Mouse (Mus musculus): Measurements from ENCODE around the gene Cbarp. TPM values are rescaled to one million over a fixed set of nuclear protein-coding genes. Genes with fewer than 3 reads are reported as not detected.

Gene Cbarp
- polyA plus RNA-seq, 1 experiment from 2014 or later, result 66.9 TPM

DNA sequence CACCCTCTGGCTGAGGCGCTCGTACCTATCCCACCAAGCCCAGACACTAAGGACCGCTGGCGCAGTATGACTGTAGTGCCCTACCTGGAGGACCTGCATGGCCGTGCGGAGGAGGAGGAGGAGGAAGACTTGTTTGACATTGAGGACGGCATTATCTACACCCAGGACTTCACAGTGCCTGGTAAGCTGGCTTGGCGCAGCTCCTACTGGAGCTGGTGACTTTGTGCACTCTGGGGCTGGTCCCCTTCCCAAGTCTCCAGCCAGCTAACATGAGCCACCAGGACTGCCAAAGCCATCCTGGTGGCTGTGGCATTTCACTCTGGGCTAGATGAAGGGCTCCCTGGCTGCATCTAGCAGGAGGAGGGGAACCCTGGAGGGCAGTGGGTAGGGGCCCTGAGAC is 12.7 kb downstream of the Cbarp start:
- Histone ChIP-seq H3K27me3 (replicated peaks) (no peaks in the 10 kb centered on the region), H3K4me2 (no peak overlapping the region), H3K9me3 (no peaks in the 10 kb centered on the region), H3K9ac (no peak overlapping the region), H3K4me3 (no peak overlapping the region), H3K36me3 (replicated peaks) (peaks cover 57% of the 10 kb centered on the region), H3K27ac (no peak overlapping the region), H3K4me1 (peaks cover 14% of the 10 kb centered on the region)
- ATAC-seq (replicated peaks), result no peak
- WGBS, result 92% methylated on average over 8 of the region's 8 CpGs

DNA sequence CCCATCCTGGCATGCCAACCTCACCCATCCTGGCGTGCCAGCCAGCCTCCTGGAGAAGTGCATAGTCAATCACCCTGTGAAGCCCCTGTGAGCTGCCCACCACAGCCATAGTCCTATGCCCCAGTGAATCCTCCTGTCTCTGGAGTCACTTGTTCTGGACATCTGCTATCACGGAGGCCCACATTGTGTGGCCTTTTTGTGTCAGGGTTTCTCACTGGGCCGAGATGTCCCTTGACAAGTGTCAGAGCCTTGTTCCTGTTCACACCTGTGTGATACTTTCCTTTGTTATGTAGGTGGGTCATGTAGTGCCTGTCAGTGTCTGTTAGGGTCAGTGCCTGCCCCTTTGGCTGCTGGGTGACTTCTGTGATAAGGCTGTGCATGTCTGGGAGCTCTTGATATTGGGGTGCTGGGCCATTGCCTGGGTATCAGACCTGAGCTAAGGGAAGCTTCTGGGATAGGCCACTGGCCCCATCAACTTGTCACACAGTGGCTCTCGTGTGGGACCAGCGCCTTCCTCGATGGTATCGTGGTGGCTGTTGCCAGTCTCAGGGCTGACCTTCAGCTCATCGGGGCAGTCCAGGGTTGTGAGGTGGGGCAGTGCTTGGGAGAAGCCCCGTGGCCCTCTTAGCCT is 16.6 kb downstream of the Cbarp start:
- peaks cover 38% of the 10 kb centered on the region for H3K36me3 ChIP-seq (replicated peaks)
- H3K4me1 ChIP-seq, result peaks cover 10% of the 10 kb centered on the region
- H3K27ac ChIP-seq, result no peak overlapping the region
- no peaks in the 10 kb centered on the region for H3K27me3 ChIP-seq (replicated peaks)
- H3K9me3 ChIP-seq, result no peaks in the 10 kb centered on the region
- no peak overlapping the region for H3K4me3 ChIP-seq
- H3K4me2 ChIP-seq, result no peak overlapping the region
- no peak overlapping the region for H3K9ac ChIP-seq
- ATAC-seq (replicated peaks), result no peak
- WGBS, result 92% methylated on average over 9 of the region's 9 CpGs

DNA sequence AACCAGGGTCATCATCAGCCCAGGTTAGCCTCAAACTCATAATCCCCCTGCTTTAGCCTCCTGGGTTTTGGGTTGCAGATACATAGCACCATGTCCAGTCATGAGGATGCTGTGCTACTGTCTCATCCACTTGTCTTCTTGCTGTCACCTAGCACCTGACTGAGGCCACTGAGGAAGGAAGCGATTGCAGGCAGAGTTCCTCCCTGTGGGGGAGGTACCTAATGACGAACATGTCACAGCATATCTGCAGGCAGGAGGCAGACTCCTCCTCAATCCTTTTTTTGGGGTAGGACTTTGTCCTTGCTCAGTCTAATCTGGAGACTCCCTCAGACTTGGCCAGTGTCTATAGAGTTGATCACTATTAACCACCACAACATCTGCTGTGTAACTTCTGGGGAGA is 19.0 kb downstream of the Cbarp start:
- Histone ChIP-seq H3K27ac (no peak overlapping the region), H3K9me3 (no peaks in the 10 kb centered on the region), H3K4me2 (no peak overlapping the region), H3K4me3 (no peak overlapping the region), H3K9ac (no peak overlapping the region), H3K36me3 (replicated peaks) (peaks cover 17% of the 10 kb centered on the region), H3K4me1 (peaks cover 34% of the 10 kb centered on the region), H3K27me3 (replicated peaks) (no peaks in the 10 kb centered on the region)
- no peak for ATAC-seq (replicated peaks)
- WGBS, result 94% methylated on average over 2 of the region's 2 CpGs

DNA sequence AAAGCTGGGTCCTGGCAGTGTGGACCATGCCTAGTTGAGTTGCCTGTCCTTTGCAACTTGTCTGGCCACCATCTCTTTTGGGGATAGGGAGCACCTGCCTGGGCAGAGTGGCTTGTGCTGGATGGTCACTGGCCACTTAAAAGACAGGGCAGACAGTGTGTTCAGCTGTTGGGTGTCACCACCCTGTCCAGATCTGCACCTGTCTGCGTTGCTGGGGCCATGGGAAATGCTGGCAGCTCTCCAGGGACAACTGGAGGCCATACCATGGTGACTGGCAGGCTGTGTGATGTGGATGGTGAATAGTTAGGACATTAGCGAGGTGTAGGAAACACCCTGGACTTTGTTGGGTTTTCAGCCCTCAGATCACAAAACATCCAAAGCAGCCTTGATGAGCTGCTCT is 20.5 kb downstream of the Cbarp start:
- H3K27ac ChIP-seq, result no peak overlapping the region
- peak overlapping the region; percentile 4; the same call in 1 of the 2 replicates for H3K9ac ChIP-seq
- peaks cover 37% of the 10 kb centered on the region for H3K4me1 ChIP-seq
- H3K27me3 ChIP-seq (replicated peaks), result no peaks in the 10 kb centered on the region
- no peak overlapping the region for H3K4me2 ChIP-seq
- no peak for ATAC-seq (replicated peaks)
- no peaks in the 10 kb centered on the region for H3K9me3 ChIP-seq
- WGBS, result 74% methylated on average over 2 of the region's 2 CpGs
- no peak overlapping the region for H3K4me3 ChIP-seq
- peaks cover 7% of the 10 kb centered on the region; the same call in 1 of the 2 replicates for H3K36me3 ChIP-seq (replicated peaks)

DNA sequence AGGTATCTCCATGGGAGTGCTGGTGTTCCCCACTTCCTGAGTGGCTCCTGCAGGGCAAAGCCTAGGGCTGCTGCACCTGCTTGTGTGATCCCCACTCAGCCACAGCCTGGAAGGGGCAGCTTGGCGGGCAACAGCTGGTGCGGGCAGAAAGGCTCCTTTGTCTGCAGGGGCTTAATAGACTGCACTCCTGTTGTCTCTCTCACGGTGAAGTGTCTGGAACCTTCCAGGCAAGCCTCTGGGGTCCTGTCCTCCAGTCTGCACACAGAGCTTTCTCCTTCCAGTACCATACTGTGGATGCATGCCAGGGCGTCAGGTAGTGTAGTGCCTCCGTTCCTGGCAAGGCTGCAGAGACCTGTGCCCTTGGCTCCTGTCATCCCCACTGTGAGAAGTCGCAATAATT is 22.1 kb downstream of the Cbarp start:
- H3K4me3 ChIP-seq, result peak overlapping the region; percentile 86; the same call in 1 of the 2 replicates
- H3K27me3 ChIP-seq (replicated peaks), result no peaks in the 10 kb centered on the region
- H3K4me1 ChIP-seq, result peaks cover 43% of the 10 kb centered on the region

DNA sequence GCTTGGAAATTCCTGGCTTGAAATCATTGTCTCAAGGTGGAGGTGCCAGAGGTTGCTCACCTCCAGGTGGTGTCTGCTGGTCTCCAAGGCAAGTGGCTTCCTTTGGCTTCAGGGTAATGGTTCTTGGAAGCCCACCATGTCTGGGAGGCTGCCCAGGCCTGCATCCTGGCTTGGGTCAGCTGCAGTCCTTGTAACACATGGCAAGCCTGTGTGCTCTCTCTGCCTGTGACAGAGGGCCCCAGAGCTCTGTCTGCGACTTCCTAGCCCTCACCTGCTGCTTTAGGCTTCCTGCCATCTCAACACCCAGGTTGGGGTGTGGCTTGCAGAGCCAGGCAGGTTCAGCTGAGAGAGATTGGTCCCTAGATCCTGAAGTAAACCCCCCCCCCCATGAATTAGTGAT is 22.9 kb downstream of the Cbarp start:
- H3K4me1 ChIP-seq, result peaks cover 43% of the 10 kb centered on the region

More for the DNA sequence above, 22.1 kb downstream of the Cbarp start:
- no peak for ATAC-seq (replicated peaks)
- Histone ChIP-seq H3K9me3 (no peaks in the 10 kb centered on the region), H3K27ac (no peak overlapping the region), H3K36me3 (replicated peaks) (0 out of 2 replicates have a peak, but pooled peaks cover 7% of the 10 kb centered on the region), H3K4me2 (peak overlapping the region; percentile 92), H3K9ac (peak overlapping the region; percentile 34; the same call in 1 of the 2 replicates)
- WGBS, result 49% methylated on average over 6 of the region's 6 CpGs

DNA sequence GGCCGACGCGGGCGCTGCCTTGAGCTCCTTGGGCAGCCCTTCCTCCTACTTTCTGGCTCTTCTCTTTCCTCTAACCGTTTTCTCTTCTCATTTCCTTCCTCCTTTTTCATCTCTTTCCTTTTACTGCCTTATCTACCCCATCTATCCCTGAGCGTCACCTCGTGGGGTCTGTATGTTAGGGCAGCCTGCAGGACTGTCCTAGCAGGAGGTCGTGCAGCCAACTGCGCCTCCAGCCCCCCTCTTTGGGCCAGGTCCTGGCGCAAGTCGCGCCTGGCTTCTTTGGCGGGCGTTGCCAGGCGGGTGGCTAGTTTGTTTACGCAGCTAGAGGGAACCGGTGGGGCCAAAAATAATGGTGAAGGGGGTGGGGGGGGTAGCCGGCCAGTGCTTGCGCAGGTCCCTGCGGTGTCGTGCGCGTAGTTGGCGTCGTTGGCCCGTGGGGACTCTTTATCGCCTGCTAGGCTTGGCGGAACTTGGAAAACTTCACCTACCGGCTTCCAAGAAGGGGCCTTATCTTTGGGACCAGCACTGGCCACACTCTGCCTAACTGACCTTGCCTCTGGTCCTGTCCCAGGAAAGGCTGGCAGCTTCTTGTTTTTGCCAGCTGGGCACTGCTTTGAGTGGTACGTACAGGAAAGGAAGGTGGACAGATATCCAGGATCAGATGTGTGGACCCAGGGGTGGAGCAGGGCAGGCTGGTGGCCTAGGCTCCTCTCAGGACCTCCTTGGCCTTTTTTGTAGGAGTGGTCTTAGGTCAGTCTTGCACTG is 23.5 kb downstream of the Cbarp start:
- Histone ChIP-seq H3K36me3 (replicated peaks) (0 out of 2 replicates have a peak, but pooled peaks cover 6% of the 10 kb centered on the region), H3K4me2 (peak overlapping the region; percentile 92), H3K9me3 (no peaks in the 10 kb centered on the region), H3K27ac (peak overlapping the region; percentile 13; the same call in 1 of the 2 replicates), H3K4me3 (peak overlapping the region; percentile 86), H3K9ac (peak overlapping the region; percentile 82), H3K27me3 (replicated peaks) (no peaks in the 10 kb centered on the region), H3K4me1 (peaks cover 43% of the 10 kb centered on the region)
- 6% methylated on average over 30 of the region's 30 CpGs for WGBS
- no peak for ATAC-seq (replicated peaks)

More for the DNA sequence above, 22.9 kb downstream of the Cbarp start:
- WGBS, result 73% methylated on average over 1 of the region's 1 CpGs
- ATAC-seq (replicated peaks), result no peak
- H3K4me2 ChIP-seq, result peak overlapping the region; percentile 92
- H3K4me3 ChIP-seq, result peak overlapping the region; percentile 86
- peak overlapping the region; percentile 33 for H3K9ac ChIP-seq
- no peaks in the 10 kb centered on the region for H3K9me3 ChIP-seq
- no peaks in the 10 kb centered on the region for H3K27me3 ChIP-seq (replicated peaks)
- no peak overlapping the region; the same call in 1 of the 2 replicates for H3K27ac ChIP-seq
- 0 out of 2 replicates have a peak, but pooled peaks cover 7% of the 10 kb centered on the region for H3K36me3 ChIP-seq (replicated peaks)

DNA sequence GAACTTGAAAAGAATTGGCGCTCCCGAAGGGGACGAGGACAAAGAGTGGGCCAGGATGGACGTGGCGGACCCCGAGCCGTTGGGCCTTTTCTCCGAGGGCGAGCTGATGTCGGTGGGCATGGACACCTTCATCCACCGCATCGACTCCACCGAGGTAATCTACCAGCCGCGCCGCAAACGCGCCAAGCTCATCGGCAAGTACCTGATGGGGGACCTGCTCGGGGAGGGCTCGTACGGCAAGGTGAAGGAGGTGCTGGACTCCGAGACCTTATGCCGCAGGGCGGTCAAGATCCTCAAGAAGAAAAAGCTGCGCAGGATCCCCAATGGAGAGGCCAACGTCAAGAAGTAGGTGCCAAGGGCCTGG is 24.1 kb downstream of the Cbarp start:
- Histone ChIP-seq H3K36me3 (replicated peaks) (no peaks in the 10 kb centered on the region), H3K9me3 (no peaks in the 10 kb centered on the region), H3K4me2 (peak overlapping the region; percentile 92), H3K27ac (no peak overlapping the region), H3K9ac (peak overlapping the region; percentile 82), H3K4me1 (peaks cover 43% of the 10 kb centered on the region), H3K4me3 (peak overlapping the region; percentile 86), H3K27me3 (replicated peaks) (no peaks in the 10 kb centered on the region)
- ATAC-seq (replicated peaks), result no peak
- under 1% methylated on average over 27 of the region's 27 CpGs for WGBS

DNA sequence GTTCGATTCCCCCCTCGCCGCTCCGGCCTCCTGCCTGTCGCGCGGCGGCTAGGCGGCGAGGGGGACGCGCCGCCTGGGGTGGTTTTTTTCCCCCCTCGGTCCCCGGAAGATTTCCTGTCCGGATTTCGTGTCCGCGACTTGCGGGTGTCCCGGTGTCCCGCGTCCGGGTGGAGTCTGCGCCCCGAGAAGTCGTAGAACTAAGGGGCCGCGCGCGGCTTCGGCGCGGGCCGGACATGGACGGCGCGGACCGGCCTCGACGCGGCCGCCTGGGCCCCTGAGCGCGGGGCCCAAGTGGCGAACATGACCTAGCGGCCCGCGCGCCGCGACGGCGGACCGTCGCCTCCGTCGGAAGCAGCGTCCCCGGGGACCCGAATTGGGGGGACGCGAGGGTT is 24.7 kb downstream of the Cbarp start:
- Histone ChIP-seq H3K27me3 (replicated peaks) (no peaks in the 10 kb centered on the region), H3K27ac (peak overlapping the region; percentile 84), H3K4me1 (peaks cover 43% of the 10 kb centered on the region), H3K4me3 (peak overlapping the region; percentile 86), H3K9me3 (no peaks in the 10 kb centered on the region), H3K9ac (peak overlapping the region; percentile 82), H3K36me3 (replicated peaks) (no peaks in the 10 kb centered on the region), H3K4me2 (peak overlapping the region; percentile 92)
- ATAC-seq (replicated peaks), result 0 out of 2 replicates have a peak, but pooled peaks have one; percentile 4
- under 1% methylated on average over 63 of the region's 63 CpGs for WGBS

DNA sequence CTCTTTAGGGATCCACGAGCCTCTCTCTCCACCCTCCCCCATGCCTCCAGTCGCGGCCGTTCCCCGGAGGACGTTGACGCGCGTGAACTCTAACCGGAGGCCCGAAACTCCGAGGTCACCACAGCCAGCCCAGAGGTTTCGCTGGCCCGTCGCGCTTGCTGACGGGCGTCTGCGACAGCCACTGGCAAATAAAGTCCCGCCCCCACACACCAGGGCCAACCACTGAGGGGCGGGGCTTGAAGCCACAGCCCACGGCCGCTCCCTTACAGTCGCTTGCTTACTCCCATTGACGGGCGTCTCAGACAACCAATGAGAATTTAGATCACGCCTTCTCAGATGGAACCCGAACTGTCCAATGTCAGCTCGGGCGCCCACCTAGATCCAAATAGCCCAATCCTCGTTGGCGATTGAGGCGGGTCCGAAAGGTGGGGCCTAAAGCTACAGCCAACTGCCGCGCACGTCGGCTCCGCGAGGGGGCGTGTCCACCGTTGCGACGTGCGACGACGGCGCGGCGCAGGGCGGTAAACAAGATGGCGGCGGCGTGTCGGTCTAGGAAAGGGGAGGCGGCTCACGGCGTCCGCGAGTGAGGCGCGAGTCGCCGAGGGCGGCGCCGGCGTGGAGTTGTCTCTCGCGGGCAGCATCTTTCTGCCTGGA is 25.2 kb downstream of the Cbarp start, which contains the start of gene Stk11:
Gene Stk11, plus strand, starts transcription at position 514 of the 654 bp plus-strand sequence.
- H3K27me3 ChIP-seq (replicated peaks), result no peaks in the 10 kb centered on the region
- no peaks in the 10 kb centered on the region for H3K9me3 ChIP-seq
- H3K9ac ChIP-seq, result peak within 1 kb of the TSS; percentile 82
- H3K4me2 ChIP-seq, result peak within 1 kb of the TSS; percentile 92
- ATAC-seq (replicated peaks), result peak; percentile 98
- WGBS, result under 1% methylated on average over 64 of the region's 70 CpGs
- peaks cover 43% of the 10 kb centered on the region for H3K4me1 ChIP-seq
- no peaks in the 10 kb centered on the region for H3K36me3 ChIP-seq (replicated peaks)
- H3K27ac ChIP-seq, result peak within 1 kb of the TSS; percentile 84
- peak within 1 kb of the TSS; percentile 86 for H3K4me3 ChIP-seq

DNA sequence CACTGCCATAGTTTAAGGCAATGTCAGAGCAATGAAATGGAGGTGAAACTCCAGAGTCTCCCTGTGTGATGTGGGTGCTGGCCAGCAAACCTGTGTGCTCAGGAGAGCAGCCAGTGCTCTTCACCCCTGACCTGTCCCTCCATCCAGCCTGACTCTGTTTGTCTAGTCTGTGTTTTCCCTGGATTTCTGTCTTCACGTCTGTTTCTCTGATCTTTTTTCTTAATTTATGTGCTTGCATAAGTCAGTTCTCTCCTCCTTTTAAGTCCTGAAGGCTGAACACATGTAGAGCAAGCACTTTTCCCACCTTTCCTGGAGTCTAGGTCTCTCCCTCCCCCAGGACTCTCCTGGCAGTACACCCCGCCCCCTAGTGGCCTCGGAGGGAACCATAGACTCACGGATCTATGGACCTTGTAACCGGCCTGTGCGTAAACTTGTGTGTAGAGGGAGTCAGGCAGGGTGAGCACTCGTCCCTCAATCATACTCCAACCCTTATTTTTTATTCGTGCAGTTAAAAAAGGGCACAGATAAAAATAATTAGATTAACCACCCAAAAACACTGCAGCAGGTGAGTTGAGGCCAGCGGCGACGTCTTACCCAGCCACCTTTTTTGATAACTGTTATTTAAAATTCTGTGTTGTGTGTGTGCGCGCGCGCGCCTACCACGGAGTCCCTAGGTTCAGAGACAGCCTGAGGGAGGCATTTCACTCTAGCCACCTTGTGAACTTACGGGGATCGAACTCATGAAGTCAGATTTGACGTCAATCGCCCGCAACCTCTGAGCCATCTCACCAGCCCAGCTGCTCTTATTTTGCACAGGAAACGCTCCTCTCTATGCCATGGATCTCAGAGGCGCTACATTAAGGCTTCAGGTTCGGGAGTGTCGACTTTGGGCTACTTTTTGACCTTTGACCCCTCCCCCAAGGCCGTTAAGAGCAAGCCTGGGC is 26.0 kb downstream of the Cbarp start:
- no peaks in the 10 kb centered on the region for H3K27me3 ChIP-seq (replicated peaks)
- no peaks in the 10 kb centered on the region for H3K9me3 ChIP-seq
- WGBS, result 4% methylated on average over 27 of the region's 27 CpGs
- peak; percentile 53 for ATAC-seq (replicated peaks)
- H3K9ac ChIP-seq, result peak overlapping the region; percentile 34
- peak overlapping the region; percentile 73 for H3K4me2 ChIP-seq
- H3K4me1 ChIP-seq, result peaks cover 39% of the 10 kb centered on the region
- H3K27ac ChIP-seq, result peak overlapping the region; percentile 78
- H3K36me3 ChIP-seq (replicated peaks), result no peaks in the 10 kb centered on the region
- H3K4me3 ChIP-seq, result peak overlapping the region; percentile 86

Measured in midbrain, embryonic 15.5 days (tissue).